Mouse (Mus musculus) lung, postnatal 0 days (tissue): Measurements from ENCODE around the gene Ptprb. TPM values are rescaled to one million over a fixed set of nuclear protein-coding genes. Genes with fewer than 3 reads are reported as not detected.

ENCODE experiments used
- ATAC-seq: fragments of 200-750 bp; cut with Nextera tagmentation; 2 replicates; pipeline ENCODE4 v1.8.0; 2017; ENCODE audit warnings: moderate library complexity
- DNase-seq: peaks from one replicate; pipeline ENCODE4 v3.0.0-alpha.2; 2016; ENCODE audit warnings: low spot score
- H3K27ac ChIP-seq: fragments of 300-500 bp; sonication (generic); 2 replicates; pipeline ENCODE4 v1.5.1; 2014; ENCODE audit warnings: antibody characterized with exemption, mild to moderate bottlenecking, low read length, mixed read lengths
- H3K27me3 ChIP-seq: fragments of 300-500 bp; sonication (generic); replicated peaks from 2 replicates; pipeline ENCODE4 v1.6.1; 2014; ENCODE audit warnings: low read length, mixed read lengths; ENCODE audit not compliant: insufficient read depth
- H3K36me3 ChIP-seq: fragments of 300-500 bp; sonication (generic); 2 replicates; pipeline ENCODE4 v1.6.1; 2014; ENCODE audit warnings: low read length, mixed read lengths; ENCODE audit not compliant: insufficient read depth
- H3K4me1 ChIP-seq: fragments of 300-500 bp; sonication (generic); 2 replicates; pipeline ENCODE4 v1.6.1; 2014; ENCODE audit warnings: antibody characterized with exemption, low read depth, low read length, mixed read lengths; ENCODE audit not compliant: insufficient read depth
- H3K4me2 ChIP-seq: fragments of 300-500 bp; sonication (generic); replicated peaks from 2 replicates; pipeline ENCODE4 v1.6.1; 2014; ENCODE audit warnings: low read depth, mild to moderate bottlenecking, low read length, moderate library complexity, mixed read lengths
- H3K4me3 ChIP-seq: fragments of 300-500 bp; sonication (generic); 2 replicates; pipeline ENCODE4 v1.5.1; 2014; ENCODE audit warnings: low read depth, low read length
- H3K9ac ChIP-seq: fragments of 300-500 bp; sonication (generic); replicated peaks from 2 replicates; pipeline ENCODE4 v1.6.1; 2014; ENCODE audit warnings: low read depth, mild to moderate bottlenecking
- H3K9me3 ChIP-seq: fragments of 300-500 bp; sonication (generic); 2 replicates; pipeline ENCODE4 v1.6.1; 2016; ENCODE audit warnings: low read length, mixed read lengths
- CTCF ChIP-seq: IDR thresholded peaks from 2 replicates; pipeline ENCODE4 v1.5.1; 2016; ENCODE audit warnings: antibody characterized with exemption, mild to moderate bottlenecking
- EP300 ChIP-seq: IDR thresholded peaks from 2 replicates; pipeline ENCODE4 v1.6.1; 2016; ENCODE audit warnings: antibody characterized with exemption, mild to moderate bottlenecking, control low read depth
- WGBS: fragments of 180-500 bp; shearing (Covaris S2); extraction: QIAGEN DNeasy Blood & Tissue Kit; methylation state at CpG from one replicate; pipeline ENCODE4 v1.1.7; 2014; 5-methylcytosine and 5-hydroxymethylcytosine counted together
- polyA plus RNA-seq: library from polyadenylated mRNA; unstranded; fragments of >200 nt; fragmentation: Nextera tagmentation; extraction: Ambion mirVana; gene quantifications from 2 replicates; pipeline ENCODE4 v1.2.1, GENCODE M21; 2015

Ptprb gene
- polyA plus RNA-seq, result 25.0 and 28.8 TPM in 2 replicates

GRCm38 (mm10) chr10:116275280-116275679 lies at the start of gene Ptprb:
Ptprb (plus strand) TSS chr10:116275523.
- peak within 1 kb of the TSS; percentile 30 for H3K4me2 ChIP-seq
- peak within 1 kb of the TSS; percentile 14; the same call in 1 of the 2 replicates for H3K4me3 ChIP-seq
- 28% methylated on average over 7 of the region's 7 CpGs for WGBS
- no peaks in the 10 kb centered on the region for H3K9me3 ChIP-seq
- TF ChIP-seq EP300, result no peak; the same call in 1 of the 2 replicates
- no peak for TF ChIP-seq CTCF
- ATAC-seq (no peak), DNase-seq (no peak)
- no peaks in the 10 kb centered on the region for H3K36me3 ChIP-seq
- H3K27me3 ChIP-seq, result no peaks in the 10 kb centered on the region
- H3K27ac ChIP-seq, result peak within 1 kb of the TSS; percentile 59
- H3K4me1 ChIP-seq, result peaks cover 4% of the 10 kb centered on the region; the same call in 1 of the 2 replicates
- 0 out of 2 replicates have a peak within 1 kb of the TSS, but pooled peaks have one; percentile 1 for H3K9ac ChIP-seq

- ATAC-seq (no peak), DNase-seq (no peak)
- TF ChIP-seq CTCF, result no peak
- TF ChIP-seq EP300, result no peak
- H3K9ac ChIP-seq, result no peak overlapping the region
- no peaks in the 10 kb centered on the region for H3K36me3 ChIP-seq
- WGBS, result 55% methylated on average over 5 of the region's 5 CpGs
- H3K9me3 ChIP-seq, result no peaks in the 10 kb centered on the region
- no peak overlapping the region for H3K4me2 ChIP-seq
- no peaks in the 10 kb centered on the region for H3K27me3 ChIP-seq
- no peaks in the 10 kb centered on the region for H3K4me1 ChIP-seq
- H3K27ac ChIP-seq, result no peak overlapping the region
- H3K4me3 ChIP-seq, result no peak overlapping the region
These were observed 40.0 kb upstream of the Ptprb start for GRCm38 (mm10) chr10:116235299-116235698.

GRCm38 (mm10) chr10:116242200-116242599 lies 33.1 kb upstream of the Ptprb start:
- peak; percentile 61 for ATAC-seq

GRCm38 (mm10) chr10:116243373-116243772 lies 31.9 kb upstream of the Ptprb start:
- H3K9ac ChIP-seq, result no peak overlapping the region
- peak; percentile 94 for ATAC-seq
- no peak overlapping the region for H3K4me3 ChIP-seq
- no peaks in the 10 kb centered on the region for H3K27me3 ChIP-seq
- no peaks in the 10 kb centered on the region for H3K4me1 ChIP-seq
- no peaks in the 10 kb centered on the region for H3K36me3 ChIP-seq
- H3K9me3 ChIP-seq, result no peaks in the 10 kb centered on the region
- H3K4me2 ChIP-seq, result no peak overlapping the region
- DNase-seq, result peak; percentile 70
- H3K27ac ChIP-seq, result no peak overlapping the region
- 28% methylated on average over 7 of the region's 7 CpGs for WGBS
- TF ChIP-seq EP300 (peak; percentile 95), CTCF (no peak)

More at GRCm38 (mm10) chr10:116242200-116242599, 33.1 kb upstream of the Ptprb start:
- Histone ChIP-seq H3K27me3 (no peaks in the 10 kb centered on the region), H3K9me3 (no peaks in the 10 kb centered on the region), H3K36me3 (no peaks in the 10 kb centered on the region), H3K4me1 (no peaks in the 10 kb centered on the region), H3K4me2 (no peak overlapping the region), H3K27ac (no peak overlapping the region), H3K9ac (no peak overlapping the region), H3K4me3 (no peak overlapping the region)
- peak; percentile 65 for DNase-seq
- TF ChIP-seq CTCF, result no peak
- peak; percentile 94 for TF ChIP-seq EP300
- WGBS, result 37% methylated on average over 7 of the region's 7 CpGs

GRCm38 (mm10) chr10:116245632-116246031 lies 29.7 kb upstream of the Ptprb start:
- TF ChIP-seq CTCF (no peak), EP300 (peak; percentile 66)
- Histone ChIP-seq H3K4me3 (no peak overlapping the region), H3K36me3 (no peaks in the 10 kb centered on the region), H3K4me1 (no peaks in the 10 kb centered on the region), H3K4me2 (no peak overlapping the region), H3K9me3 (no peaks in the 10 kb centered on the region), H3K9ac (no peak overlapping the region), H3K27me3 (no peaks in the 10 kb centered on the region), H3K27ac (no peak overlapping the region)
- WGBS, result 44% methylated on average over 2 of the region's 2 CpGs
- peak; percentile 20 for DNase-seq
- ATAC-seq, result 0 out of 2 replicates have a peak, but pooled peaks have one; percentile 22

GRCm38 (mm10) chr10:116252668-116253067 lies 22.7 kb upstream of the Ptprb start:
- TF ChIP-seq CTCF (no peak), EP300 (no peak)
- Histone ChIP-seq H3K9me3 (no peaks in the 10 kb centered on the region), H3K36me3 (no peaks in the 10 kb centered on the region), H3K4me2 (no peak overlapping the region), H3K9ac (no peak overlapping the region), H3K4me3 (no peak overlapping the region), H3K27ac (no peak overlapping the region), H3K4me1 (no peaks in the 10 kb centered on the region), H3K27me3 (no peaks in the 10 kb centered on the region)
- no peak for DNase-seq
- ATAC-seq, result no peak
- WGBS, result 77% methylated on average over 7 of the region's 7 CpGs

GRCm38 (mm10) chr10:116253972-116254371 lies 21.4 kb upstream of the Ptprb start:
- 25% methylated on average over 6 of the region's 6 CpGs for WGBS
- no peak overlapping the region for H3K27ac ChIP-seq
- peak; percentile 61 for ATAC-seq

More at GRCm38 (mm10) chr10:116253972-116254371, 21.4 kb upstream of the Ptprb start:
- Histone ChIP-seq H3K4me2 (no peak overlapping the region), H3K36me3 (no peaks in the 10 kb centered on the region), H3K27me3 (no peaks in the 10 kb centered on the region), H3K9me3 (no peaks in the 10 kb centered on the region), H3K4me3 (no peak overlapping the region), H3K9ac (no peak overlapping the region), H3K4me1 (no peaks in the 10 kb centered on the region)
- TF ChIP-seq CTCF (no peak), EP300 (peak; percentile 76)
- DNase-seq, result peak; percentile 45
